Mouse (Mus musculus) bone marrow, adult 2 months (tissue): ENCODE data around the gene Pfkfb4. TPM values are rescaled to one million over a fixed set of nuclear protein-coding genes. Genes with fewer than 3 reads are reported as not detected.

Experiments
- H3K27ac ChIP-seq: fragments of 200-500 bp; 2 replicates; pipeline ENCODE4 v1.5.1; 2012; ENCODE audit warnings: low read depth, mild to moderate bottlenecking, control low read depth, inconsistent platforms, low read length; ENCODE audit not compliant: control insufficient read depth, poor library complexity, insufficient read depth
- H3K4me1 ChIP-seq: fragments of 200-500 bp; 2 replicates; pipeline ENCODE4 v1.6.1; 2011; ENCODE audit warnings: low read length; ENCODE audit not compliant: control insufficient read depth, insufficient read depth
- H3K4me3 ChIP-seq: fragments of 200-500 bp; replicated peaks from 2 replicates; pipeline ENCODE3; 2011; ENCODE audit warnings: mild to moderate bottlenecking, low read depth, low read length, control low read depth; ENCODE audit not compliant: control insufficient read depth
- CTCF ChIP-seq: fragments of 200-500 bp; IDR thresholded peaks from 2 replicates; pipeline ENCODE4 v1.5.1; 2011; ENCODE audit warnings: low read length, control low read depth; ENCODE audit not compliant: control insufficient read depth, insufficient read depth
- POLR2A ChIP-seq: fragments of 200-500 bp; IDR thresholded peaks from 2 replicates; pipeline ENCODE4 v1.6.1; 2011; ENCODE audit warnings: low read depth, mild to moderate bottlenecking, control low read depth, low read length, borderline replicate concordance; ENCODE audit not compliant: control insufficient read depth
- WGBS: fragments of 180-500 bp; shearing (Covaris S2); methylation state at CpG from one replicate; pipeline ENCODE4 v1.1.7; 2018; 5-methylcytosine and 5-hydroxymethylcytosine counted together
- polyA plus RNA-seq: library from polyadenylated mRNA; stranded (reverse); fragments of >200 nt; gene quantifications from 2 replicates; pipeline ENCODE4 v1.2.4, GENCODE M21; 2011; ENCODE audit warnings: low replicate concordance; ENCODE audit not compliant: missing spikeins, insufficient read depth, insufficient read length

Gene Pfkfb4
- polyA plus RNA-seq, 1 experiment: 35.2 TPM

DNA sequence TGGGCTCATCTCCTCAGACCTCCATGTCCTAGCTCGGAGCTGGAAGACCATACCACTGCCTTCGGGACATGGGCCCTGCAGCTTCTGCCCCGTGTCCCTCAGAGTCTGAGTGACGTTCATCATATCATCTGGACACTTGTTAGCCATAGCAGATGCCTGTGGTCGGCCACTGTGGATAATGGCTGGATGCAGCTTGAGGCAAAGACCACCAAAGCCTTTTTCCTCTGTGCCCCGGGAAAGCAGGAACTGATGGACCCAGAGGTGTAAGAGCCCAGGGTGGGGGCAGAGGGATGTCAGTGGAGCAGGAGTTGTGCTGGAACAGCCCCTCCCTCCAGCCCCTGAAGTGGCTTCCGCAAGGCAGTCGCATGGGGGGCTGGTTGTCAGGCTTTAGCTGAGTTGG is 40.1 kb downstream of the Pfkfb4 start:
- TF ChIP-seq POLR2A (no peak), CTCF (no peak)
- 85% methylated on average over 8 of the region's 8 CpGs for WGBS
- no peak overlapping the region for H3K4me3 ChIP-seq

DNA sequence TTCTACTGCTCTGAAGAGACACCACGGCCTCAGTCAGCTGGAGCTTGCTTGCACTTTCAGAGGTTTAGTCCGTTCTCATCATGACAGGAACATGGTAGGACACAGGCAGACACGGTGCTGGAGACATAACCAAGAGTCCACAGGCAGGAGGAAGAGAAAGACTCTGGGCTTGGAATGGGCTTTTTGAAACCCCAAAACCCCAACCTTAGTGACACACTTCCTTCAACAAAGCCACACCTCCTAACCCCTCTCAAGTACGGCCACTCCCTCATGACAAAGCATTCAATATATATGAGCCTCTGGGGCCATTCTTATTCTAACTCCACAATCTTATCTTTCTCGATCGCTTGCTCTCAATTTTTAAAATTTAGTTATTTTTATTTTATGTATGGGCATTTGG is 40.9 kb downstream of the Pfkfb4 start:
- H3K27ac ChIP-seq: no peak overlapping the region
- WGBS: 57% methylated on average over 6 of the region's 6 CpGs
- H3K4me1 ChIP-seq: no peaks in the 10 kb centered on the region; the same call in 1 of the 2 replicates
- no peak overlapping the region for H3K4me3 ChIP-seq
- no peak for TF ChIP-seq CTCF
- no peak for TF ChIP-seq POLR2A

More for the DNA sequence above, 40.1 kb downstream of the Pfkfb4 start:
- no peak overlapping the region for H3K27ac ChIP-seq
- no peaks in the 10 kb centered on the region; the same call in 1 of the 2 replicates for H3K4me1 ChIP-seq

DNA sequence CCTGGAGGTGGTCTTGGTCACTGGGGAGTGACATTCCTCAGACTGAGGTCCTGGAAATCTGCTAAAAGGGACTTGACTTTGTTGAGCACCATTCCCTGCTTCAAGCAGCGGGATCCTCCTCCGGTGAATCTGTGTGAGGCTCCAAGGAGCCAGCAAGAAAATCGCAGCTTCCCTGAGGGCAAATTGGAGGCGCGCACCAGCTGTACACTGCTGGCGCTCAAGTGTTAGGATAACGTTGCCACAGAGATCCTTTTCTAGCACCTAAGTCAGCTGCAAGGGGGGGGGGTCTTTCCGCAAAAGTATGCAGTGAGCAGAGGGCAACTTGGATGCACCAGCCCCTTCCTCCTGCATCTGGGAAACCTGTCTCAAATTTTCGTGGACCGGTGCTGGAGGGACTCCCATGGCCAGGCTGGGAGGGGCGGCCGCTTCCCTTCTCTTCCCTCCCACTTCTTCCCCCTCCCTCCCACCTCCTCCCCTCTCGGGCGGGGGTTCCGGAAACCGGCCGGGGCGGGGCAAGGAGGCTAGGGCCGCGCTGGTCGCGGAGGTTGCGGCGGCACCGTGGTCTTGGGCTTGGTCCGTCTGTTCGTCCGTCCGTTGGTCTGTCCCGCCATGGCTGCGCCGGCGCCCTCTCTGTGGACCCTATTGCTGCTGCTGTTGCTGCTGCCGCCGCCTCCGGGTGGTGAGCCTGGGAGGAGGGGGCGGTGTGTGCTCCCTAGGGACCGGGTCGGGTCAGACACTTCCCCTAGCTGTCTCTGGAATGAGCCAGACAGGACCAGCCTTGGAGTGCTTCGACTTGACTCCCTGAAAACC is 46.7 kb downstream of the Pfkfb4 start, which contains the start of gene Shisa5:
Gene Shisa5 (plus strand): TSS at position 480 of the 810 bp plus-strand sequence.
- TF ChIP-seq POLR2A (peak; percentile 81; the same call in 1 of the 2 replicates), CTCF (no peak)
- Histone ChIP-seq H3K4me1 (no peaks in the 10 kb centered on the region; the same call in 1 of the 2 replicates), H3K4me3 (peak within 1 kb of the TSS; percentile 78), H3K27ac (peak within 1 kb of the TSS; percentile 78)
- under 1% methylated on average over 40 of the region's 40 CpGs for WGBS

DNA sequence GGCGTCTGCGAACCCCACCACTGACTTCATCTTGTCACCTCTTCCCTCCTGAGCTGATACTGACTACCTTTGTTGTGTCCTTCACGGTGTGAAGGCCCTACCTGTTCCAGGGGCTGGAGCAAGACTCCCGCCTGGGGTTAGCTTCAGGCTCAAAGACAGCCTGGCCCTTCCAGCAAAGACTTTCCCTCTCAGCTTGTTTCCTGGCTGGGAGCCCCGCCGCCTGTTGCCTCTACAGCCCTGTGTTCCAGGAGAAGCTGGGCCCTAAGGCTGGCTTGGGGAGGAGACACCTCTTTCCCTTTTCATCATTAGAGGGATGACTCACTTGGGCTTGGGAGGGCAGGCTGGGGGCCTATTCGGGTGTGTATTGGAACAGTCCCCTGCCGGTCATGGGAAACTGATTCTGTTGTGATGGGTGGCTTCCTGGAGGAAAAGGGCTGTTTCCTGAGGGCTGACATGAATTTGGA is 47.4 kb downstream of the Pfkfb4 start:
- no peaks in the 10 kb centered on the region; the same call in 1 of the 2 replicates for H3K4me1 ChIP-seq
- no peak for TF ChIP-seq POLR2A
- no peak for TF ChIP-seq CTCF
- peak overlapping the region; percentile 78 for H3K4me3 ChIP-seq
- WGBS: 14% methylated on average over 8 of the region's 8 CpGs
- H3K27ac ChIP-seq: peak overlapping the region; percentile 78

DNA sequence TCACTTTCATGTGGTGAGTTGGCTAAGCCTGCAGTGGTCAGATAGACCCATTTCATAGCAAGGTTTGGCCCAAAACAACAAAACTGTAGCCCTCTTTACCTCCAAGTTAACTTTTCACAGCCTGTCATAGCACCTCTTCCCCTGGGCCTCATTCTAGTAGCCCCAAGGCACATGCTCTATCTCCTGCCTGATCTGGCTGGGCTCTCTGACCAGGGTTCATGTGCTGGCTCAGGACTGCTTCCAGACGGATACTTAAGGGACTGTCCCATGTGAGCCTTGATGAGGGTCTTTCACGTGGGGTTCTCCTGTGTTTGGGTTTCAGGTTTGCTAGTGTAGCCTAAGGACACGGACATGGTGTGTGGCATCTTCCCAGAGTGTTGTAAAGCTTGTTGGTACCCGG is 48.1 kb downstream of the Pfkfb4 start:
- 73% methylated on average over 4 of the region's 4 CpGs for WGBS
- H3K4me1 ChIP-seq: no peaks in the 10 kb centered on the region; the same call in 1 of the 2 replicates
- TF ChIP-seq POLR2A (no peak), CTCF (no peak)
- no peak overlapping the region for H3K27ac ChIP-seq
- peak overlapping the region; percentile 78 for H3K4me3 ChIP-seq

DNA sequence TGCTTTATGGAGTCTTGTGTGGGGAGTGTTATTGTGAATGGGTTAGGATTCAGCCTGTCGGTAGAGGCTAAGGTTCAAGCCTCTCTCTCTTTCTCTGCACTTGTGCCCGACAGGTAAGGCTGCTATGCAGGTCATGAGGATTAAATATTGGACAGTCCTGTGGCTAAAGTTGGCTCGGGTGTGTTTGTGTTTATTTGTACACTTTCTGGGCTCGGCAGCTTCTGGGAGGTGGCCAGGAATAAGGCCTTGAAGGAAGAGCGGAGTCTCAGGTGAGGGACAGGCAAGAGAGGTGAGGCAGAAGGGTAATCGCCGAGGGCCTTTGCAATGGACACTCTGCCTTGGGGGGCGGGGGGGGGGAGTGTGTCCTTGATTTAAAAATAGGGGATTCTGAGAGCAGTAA is 48.6 kb downstream of the Pfkfb4 start:
- Histone ChIP-seq H3K4me3 (no peak overlapping the region), H3K4me1 (no peaks in the 10 kb centered on the region; the same call in 1 of the 2 replicates), H3K27ac (no peak overlapping the region)
- TF ChIP-seq CTCF: no peak
- TF ChIP-seq POLR2A: no peak
- WGBS: 81% methylated on average over 8 of the region's 8 CpGs

DNA sequence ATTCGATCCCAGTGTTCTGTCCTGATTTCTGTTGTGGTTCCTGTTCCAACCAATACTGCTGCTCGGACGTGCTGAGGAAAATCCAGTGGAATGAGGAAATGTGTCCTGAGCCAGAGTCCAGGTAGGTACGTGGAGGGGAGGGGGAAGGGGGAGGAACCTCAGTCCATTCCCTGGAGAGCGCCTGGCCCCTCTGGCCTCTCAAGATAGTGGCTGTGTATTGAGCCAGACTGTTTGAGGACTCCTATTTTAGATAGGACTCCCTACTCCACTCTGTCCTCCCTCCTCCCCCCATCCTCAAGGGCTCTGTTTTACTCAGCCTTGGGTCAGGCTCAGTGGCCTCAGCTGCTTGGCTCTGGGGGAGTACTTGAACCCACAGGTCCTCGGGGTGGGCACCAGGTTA is 49.3 kb downstream of the Pfkfb4 start:
- TF ChIP-seq CTCF (no peak), POLR2A (no peak)
- 75% methylated on average over 6 of the region's 6 CpGs for WGBS
- H3K4me3 ChIP-seq: no peak overlapping the region
- no peak overlapping the region for H3K27ac ChIP-seq
- no peaks in the 10 kb centered on the region; the same call in 1 of the 2 replicates for H3K4me1 ChIP-seq

DNA sequence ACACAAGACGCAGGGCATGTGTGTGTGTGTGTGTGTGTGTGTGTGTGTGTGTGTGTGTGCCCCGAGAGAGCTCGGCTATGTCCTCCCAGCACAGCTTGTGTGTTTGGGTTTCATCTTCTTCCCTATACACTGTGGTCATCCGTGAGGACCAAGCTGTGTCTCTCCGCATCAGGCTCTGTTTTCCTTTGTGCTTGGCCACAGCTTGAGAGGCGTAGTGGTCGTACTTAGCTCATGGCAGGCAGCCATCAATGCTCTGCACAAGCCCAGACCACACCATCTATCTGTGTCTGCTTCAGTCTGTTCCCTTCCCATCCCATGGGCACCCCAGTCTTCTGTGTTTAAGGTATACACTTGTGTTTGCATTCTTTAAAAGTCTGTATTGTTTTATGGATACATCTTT is 49.8 kb downstream of the Pfkfb4 start:
- TF ChIP-seq POLR2A (no peak), CTCF (no peak)
- WGBS: 70% methylated on average over 7 of the region's 7 CpGs
- Histone ChIP-seq H3K27ac (no peak overlapping the region), H3K4me1 (no peaks in the 10 kb centered on the region; the same call in 1 of the 2 replicates), H3K4me3 (no peak overlapping the region)

DNA sequence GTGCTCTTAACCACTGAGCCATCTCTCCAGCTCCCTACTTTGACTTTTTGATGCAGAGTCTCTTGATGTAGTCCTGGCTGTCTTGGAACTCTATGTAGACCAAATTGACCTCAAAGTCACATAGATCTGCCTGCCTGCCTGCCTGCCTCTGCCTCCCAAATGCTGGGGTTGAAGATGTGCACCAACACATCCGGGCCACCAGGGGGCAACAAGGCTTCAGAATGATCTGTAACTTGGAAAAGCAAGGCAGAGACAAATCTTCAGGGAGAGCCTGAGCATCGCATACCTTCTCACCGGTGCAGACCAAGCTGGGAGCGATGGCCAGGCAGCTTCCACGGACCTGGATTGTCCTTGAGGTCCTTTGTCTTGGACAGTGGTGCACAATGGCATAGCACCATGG is 54.7 kb downstream of the Pfkfb4 start:
- H3K4me1 ChIP-seq: peaks cover 2% of the 10 kb centered on the region
- WGBS: 30% methylated on average over 5 of the region's 5 CpGs
- no peak for TF ChIP-seq POLR2A
- peak; percentile 90 for TF ChIP-seq CTCF
- no peak overlapping the region for H3K27ac ChIP-seq
- no peak overlapping the region for H3K4me3 ChIP-seq
